Mouse (Mus musculus) lung, postnatal 14 days (tissue): ENCODE results near the gene Tspan6.

ENCODE experiments used
- DNase-seq: peaks from one replicate; pipeline ENCODE4 v3.0.0; 2021

The Tspan6 gene

GRCm38 (mm10) chrX:133898014-133898542 lies at the start of gene Tspan6:
Gene Tspan6, minus strand, starts transcription at chrX:133898429.
- DNase-seq = peak; percentile 80

GRCm38 (mm10) chrX:133947427-133947826 lies 49.2 kb upstream of the Tspan6 start:
- peak; percentile 61 for DNase-seq

- no peak for DNase-seq
Observed at GRCm38 (mm10) chrX:133939561-133939960, 41.3 kb upstream of the Tspan6 start.

GRCm38 (mm10) chrX:133936605-133937225 lies 38.5 kb upstream of the Tspan6 start:
- no peak for DNase-seq

- peak; percentile 52 for DNase-seq
Observed at GRCm38 (mm10) chrX:133931302-133932013, 33.2 kb upstream of the Tspan6 start.

- no peak for DNase-seq
Observed at GRCm38 (mm10) chrX:133926760-133927159, 28.5 kb upstream of the Tspan6 start.

- no peak for DNase-seq
Observed at GRCm38 (mm10) chrX:133921187-133921586, 23.0 kb upstream of the Tspan6 start.

GRCm38 (mm10) chrX:133914219-133914618 lies 16.0 kb upstream of the Tspan6 start:
- DNase-seq = peak; percentile 3

GRCm38 (mm10) chrX:133913006-133913405 lies 14.8 kb upstream of the Tspan6 start:
- no peak for DNase-seq

GRCm38 (mm10) chrX:133911397-133912103 lies 13.3 kb upstream of the Tspan6 start:
- peak; percentile 18 for DNase-seq

GRCm38 (mm10) chrX:133908261-133908660 lies 10.0 kb upstream of the Tspan6 start, which contains the start of gene Srpx2:
Gene Srpx2, plus strand, starts transcription at chrX:133908426.
- no peak for DNase-seq

- no peak for DNase-seq
Observed at GRCm38 (mm10) chrX:133888111-133888510, 10.1 kb downstream of the Tspan6 start.

GRCm38 (mm10) chrX:133887308-133887707 lies 10.9 kb downstream of the Tspan6 start:
- DNase-seq = no peak

- DNase-seq = no peak
Observed at GRCm38 (mm10) chrX:133869743-133870142, 28.5 kb downstream of the Tspan6 start.

GRCm38 (mm10) chrX:133853637-133854036 lies 44.6 kb downstream of the Tspan6 start:
- DNase-seq = no peak

- no peak for DNase-seq
Observed at GRCm38 (mm10) chrX:133850680-133851079, 47.5 kb downstream of the Tspan6 start, which contains the start of gene Tnmd. Gene Tnmd, plus strand, starts transcription at chrX:133850980.
